Mouse (Mus musculus) liver, embryonic 16.5 days (tissue): Measurements from ENCODE around the gene Gpt2. TPM values are rescaled to one million over a fixed set of nuclear protein-coding genes. Genes with fewer than 3 reads are reported as not detected.

Experiments
- ATAC-seq: fragments of 200-750 bp; cut with Nextera tagmentation; 2 replicates; pipeline ENCODE4 v1.8.0; 2017; ENCODE audit warnings: low read depth, mild to moderate bottlenecking, moderate number of reproducible peaks, moderate library complexity
- H3K27ac ChIP-seq: fragments of 300-500 bp; sonication (generic); 2 replicates; pipeline ENCODE4 v1.5.1; 2014; ENCODE audit warnings: mild to moderate bottlenecking, low read length
- H3K27me3 ChIP-seq: fragments of 300-500 bp; sonication (generic); 2 replicates; pipeline ENCODE4 v1.6.1; 2014; ENCODE audit warnings: low read depth, low read length, mixed read lengths; ENCODE audit not compliant: control insufficient read depth, insufficient read depth
- H3K36me3 ChIP-seq: fragments of 300-500 bp; sonication (generic); 2 replicates; pipeline ENCODE4 v1.6.1; 2014; ENCODE audit warnings: mild to moderate bottlenecking; ENCODE audit not compliant: control insufficient read depth, insufficient read depth
- H3K4me1 ChIP-seq: fragments of 300-500 bp; sonication (generic); 2 replicates; pipeline ENCODE4 v1.6.1; 2014; ENCODE audit warnings: low read depth, low read length, mixed read lengths; ENCODE audit not compliant: control insufficient read depth
- H3K4me2 ChIP-seq: fragments of 300-500 bp; sonication (generic); 2 replicates; pipeline ENCODE4 v1.6.1; 2014; ENCODE audit warnings: low read depth, low read length, mixed read lengths
- H3K4me3 ChIP-seq: fragments of 300-500 bp; sonication (generic); 2 replicates; pipeline ENCODE4 v1.5.1; 2014; ENCODE audit warnings: low read depth, mild to moderate bottlenecking, low read length
- H3K9ac ChIP-seq: fragments of 300-500 bp; sonication (generic); 2 replicates; pipeline ENCODE4 v1.6.1; 2014; ENCODE audit warnings: low read depth, low read length
- H3K9me3 ChIP-seq: fragments of 300-500 bp; sonication (generic); replicated peaks from 2 replicates; pipeline ENCODE4 v1.6.1; 2016; ENCODE audit warnings: low read length; ENCODE audit not compliant: control insufficient read depth
- WGBS: fragments of 180-500 bp; shearing (Covaris S2); extraction: QIAGEN DNeasy Blood & Tissue Kit; methylation state at CpG from one replicate; pipeline ENCODE4 v1.1.7; 2014; ENCODE audit not compliant: insufficient replicate concordance; 5-methylcytosine and 5-hydroxymethylcytosine counted together
- polyA plus RNA-seq: library from polyadenylated mRNA; unstranded; fragments of >200 nt; fragmentation: Nextera tagmentation; extraction: Ambion mirVana; gene quantifications from 2 replicates; pipeline ENCODE4 v1.2.1, GENCODE M21; 2015

Gpt2 gene
- polyA plus RNA-seq, 1 experiment from 2014 or later: 27.1 TPM

GRCm38 (mm10) chr8:85460804-85461203 is 31.6 kb upstream of the Gpt2 start:
- no peak overlapping the region for H3K4me2 ChIP-seq
- ATAC-seq: 0 out of 2 replicates have a peak, but pooled peaks have one; percentile 35
- 38% methylated on average over 5 of the region's 5 CpGs for WGBS
- H3K4me1 ChIP-seq: peaks cover 4% of the 10 kb centered on the region
- H3K4me3 ChIP-seq: no peak overlapping the region
- H3K27me3 ChIP-seq: no peaks in the 10 kb centered on the region
- H3K27ac ChIP-seq: no peak overlapping the region
- no peaks in the 10 kb centered on the region for H3K36me3 ChIP-seq
- H3K9ac ChIP-seq: no peak overlapping the region
- H3K9me3 ChIP-seq: no peaks in the 10 kb centered on the region

GRCm38 (mm10) chr8:85461377-85461776 is 31.0 kb upstream of the Gpt2 start:
- Histone ChIP-seq H3K27ac (no peak overlapping the region), H3K27me3 (no peaks in the 10 kb centered on the region), H3K4me2 (no peak overlapping the region), H3K9me3 (no peaks in the 10 kb centered on the region), H3K4me1 (peaks cover 4% of the 10 kb centered on the region), H3K36me3 (no peaks in the 10 kb centered on the region), H3K4me3 (no peak overlapping the region), H3K9ac (no peak overlapping the region)
- no peak for ATAC-seq
- WGBS: 78% methylated on average over 3 of the region's 3 CpGs

GRCm38 (mm10) chr8:85462441-85462840 is 29.9 kb upstream of the Gpt2 start:
- WGBS: 46% methylated on average over 1 of the region's 1 CpGs
- Histone ChIP-seq H3K9ac (no peak overlapping the region), H3K27ac (no peak overlapping the region), H3K9me3 (no peaks in the 10 kb centered on the region), H3K36me3 (no peaks in the 10 kb centered on the region), H3K27me3 (no peaks in the 10 kb centered on the region), H3K4me2 (no peak overlapping the region), H3K4me1 (peaks cover 4% of the 10 kb centered on the region), H3K4me3 (no peak overlapping the region)
- ATAC-seq: peak; percentile 37; the same call in 1 of the 2 replicates

- no peaks in the 10 kb centered on the region for H3K36me3 ChIP-seq
- H3K4me3 ChIP-seq: no peak overlapping the region
- no peak overlapping the region for H3K27ac ChIP-seq
- H3K27me3 ChIP-seq: no peaks in the 10 kb centered on the region
- no peak overlapping the region for H3K4me2 ChIP-seq
- no peak for ATAC-seq
- H3K9me3 ChIP-seq: no peaks in the 10 kb centered on the region
- peaks cover 4% of the 10 kb centered on the region for H3K4me1 ChIP-seq
- no peak overlapping the region for H3K9ac ChIP-seq
Measured at GRCm38 (mm10) chr8:85464316-85464715, 28.1 kb upstream of the Gpt2 start.

- no peak overlapping the region for H3K4me3 ChIP-seq
- 55% methylated on average over 4 of the region's 4 CpGs for WGBS
- no peak overlapping the region for H3K4me2 ChIP-seq
- no peaks in the 10 kb centered on the region for H3K27me3 ChIP-seq
- H3K27ac ChIP-seq: no peak overlapping the region
- H3K36me3 ChIP-seq: no peaks in the 10 kb centered on the region
- H3K9ac ChIP-seq: no peak overlapping the region
- H3K9me3 ChIP-seq: no peaks in the 10 kb centered on the region
- no peak for ATAC-seq
- H3K4me1 ChIP-seq: no peaks in the 10 kb centered on the region; the same call in 1 of the 2 replicates
Measured at GRCm38 (mm10) chr8:85466056-85466455, 26.3 kb upstream of the Gpt2 start.

- H3K9me3 ChIP-seq: no peaks in the 10 kb centered on the region
- WGBS: 63% methylated on average over 8 of the region's 8 CpGs
- H3K4me3 ChIP-seq: no peak overlapping the region
- no peak overlapping the region for H3K27ac ChIP-seq
- H3K27me3 ChIP-seq: no peaks in the 10 kb centered on the region
- H3K4me1 ChIP-seq: no peaks in the 10 kb centered on the region
- no peak for ATAC-seq
- no peaks in the 10 kb centered on the region for H3K36me3 ChIP-seq
- H3K4me2 ChIP-seq: no peak overlapping the region
- no peak overlapping the region for H3K9ac ChIP-seq
Measured at GRCm38 (mm10) chr8:85470753-85471152, 21.6 kb upstream of the Gpt2 start.

- Histone ChIP-seq H3K27ac (no peak overlapping the region), H3K4me2 (no peak overlapping the region), H3K9me3 (no peaks in the 10 kb centered on the region), H3K4me1 (no peaks in the 10 kb centered on the region), H3K9ac (no peak overlapping the region), H3K27me3 (no peaks in the 10 kb centered on the region), H3K4me3 (no peak overlapping the region), H3K36me3 (no peaks in the 10 kb centered on the region)
- ATAC-seq: no peak
- WGBS: 55% methylated on average over 6 of the region's 6 CpGs
Measured at GRCm38 (mm10) chr8:85472800-85473199, 19.6 kb upstream of the Gpt2 start.

- no peaks in the 10 kb centered on the region for H3K27me3 ChIP-seq
Measured at GRCm38 (mm10) chr8:85473246-85473645, 19.1 kb upstream of the Gpt2 start.

GRCm38 (mm10) chr8:85474924-85475323 is 17.5 kb upstream of the Gpt2 start:
- Histone ChIP-seq H3K27ac (no peak overlapping the region), H3K4me2 (no peak overlapping the region), H3K4me3 (no peak overlapping the region), H3K9me3 (no peaks in the 10 kb centered on the region), H3K9ac (no peak overlapping the region), H3K4me1 (no peaks in the 10 kb centered on the region), H3K27me3 (no peaks in the 10 kb centered on the region), H3K36me3 (no peaks in the 10 kb centered on the region)
- ATAC-seq: no peak
- WGBS: 40% methylated on average over 3 of the region's 3 CpGs

More at GRCm38 (mm10) chr8:85473246-85473645, 19.1 kb upstream of the Gpt2 start:
- Histone ChIP-seq H3K4me1 (no peaks in the 10 kb centered on the region), H3K9me3 (no peaks in the 10 kb centered on the region), H3K27ac (no peak overlapping the region), H3K9ac (no peak overlapping the region), H3K4me3 (no peak overlapping the region), H3K4me2 (no peak overlapping the region), H3K36me3 (no peaks in the 10 kb centered on the region)
- no peak for ATAC-seq
- WGBS: 62% methylated on average over 4 of the region's 4 CpGs
